Mouse (Mus musculus) liver, postnatal 0 days (tissue): ENCODE measurements around the gene Nav2. TPM values are rescaled to one million over a fixed set of nuclear protein-coding genes. Genes with fewer than 3 reads are reported as not detected.

Experiments used
- ATAC-seq: fragments of 200-750 bp; cut with Nextera tagmentation; 2 replicates; pipeline ENCODE4 v1.8.0; 2017; ENCODE audit warnings: mild to moderate bottlenecking, moderate library complexity
- DNase-seq: peaks from one replicate; pipeline ENCODE4 v3.0.0-alpha.2; 2016
- H3K27ac ChIP-seq: fragments of 300-500 bp; sonication (generic); 2 replicates; pipeline ENCODE4 v1.5.1; 2014; ENCODE audit warnings: antibody characterized with exemption, moderate library complexity, mild to moderate bottlenecking, low read depth
- H3K27me3 ChIP-seq: fragments of 300-500 bp; sonication (generic); 2 replicates; pipeline ENCODE4 v1.6.1; 2014; ENCODE audit warnings: low read length, control low read depth, mixed read lengths; ENCODE audit not compliant: insufficient read depth
- H3K36me3 ChIP-seq: fragments of 300-500 bp; sonication (generic); replicated peaks from 2 replicates; pipeline ENCODE4 v1.6.1; 2014; ENCODE audit warnings: mild to moderate bottlenecking, control low read depth, low read length, moderate library complexity, mixed read lengths; ENCODE audit not compliant: insufficient read depth
- H3K4me1 ChIP-seq: fragments of 300-500 bp; sonication (generic); 2 replicates; pipeline ENCODE4 v1.6.1; 2014; ENCODE audit warnings: antibody characterized with exemption, mild to moderate bottlenecking, control low read depth; ENCODE audit not compliant: insufficient read depth
- H3K4me2 ChIP-seq: fragments of 300-500 bp; sonication (generic); 2 replicates; pipeline ENCODE4 v1.6.1; 2014; ENCODE audit warnings: low read depth, mild to moderate bottlenecking, low read length, moderate library complexity, mixed read lengths
- H3K4me3 ChIP-seq: fragments of 300-500 bp; sonication (generic); 2 replicates; pipeline ENCODE4 v1.5.1; 2014; ENCODE audit warnings: low read depth, low read length
- H3K9ac ChIP-seq: fragments of 300-500 bp; sonication (generic); replicated peaks from 2 replicates; pipeline ENCODE4 v1.6.1; 2014; ENCODE audit warnings: mild to moderate bottlenecking, moderate library complexity
- H3K9me3 ChIP-seq: fragments of 300-500 bp; sonication (generic); 2 replicates; pipeline ENCODE4 v1.6.1; 2016; ENCODE audit warnings: mild to moderate bottlenecking, control low read depth, low read length, mixed read lengths
- CTCF ChIP-seq: sonication (generic); IDR thresholded peaks from 2 replicates; pipeline ENCODE4 v1.5.1; 2016; ENCODE audit warnings: antibody characterized with exemption, low read depth
- EP300 ChIP-seq: IDR thresholded peaks from 2 replicates; pipeline ENCODE4 v1.6.1; 2016; ENCODE audit warnings: antibody characterized with exemption, low read depth, mild to moderate bottlenecking
- WGBS: fragments of 180-500 bp; shearing (Covaris S2); extraction: QIAGEN DNeasy Blood & Tissue Kit; methylation state at CpG from one replicate; pipeline ENCODE4 v1.1.7; 2014; ENCODE audit not compliant: insufficient replicate concordance; 5-methylcytosine and 5-hydroxymethylcytosine counted together
- polyA plus RNA-seq: library from polyadenylated mRNA; unstranded; fragments of >200 nt; fragmentation: Nextera tagmentation; extraction: Ambion mirVana; gene quantifications from 2 replicates; pipeline ENCODE4 v1.2.1, GENCODE M21; 2015

Gene Nav2
- polyA plus RNA-seq, 1 experiment from 2014 or later, result 3.3 TPM

- Histone ChIP-seq H3K4me1 (no peaks in the 10 kb centered on the region), H3K27me3 (peaks cover 46% of the 10 kb centered on the region), H3K36me3 (no peaks in the 10 kb centered on the region), H3K27ac (no peak overlapping the region), H3K9ac (no peak overlapping the region), H3K9me3 (no peaks in the 10 kb centered on the region), H3K4me3 (no peak overlapping the region), H3K4me2 (no peak overlapping the region)
- TF ChIP-seq EP300 (no peak), CTCF (no peak)
- 5% methylated on average over 32 of the region's 32 CpGs for WGBS
- DNase-seq (peak; percentile 35), ATAC-seq (0 out of 2 replicates have a peak, but pooled peaks have one; percentile 29)
Measured at GRCm38 (mm10) chr7:48958528-48959315, 50.2 kb downstream of the Nav2 start.

DNA sequence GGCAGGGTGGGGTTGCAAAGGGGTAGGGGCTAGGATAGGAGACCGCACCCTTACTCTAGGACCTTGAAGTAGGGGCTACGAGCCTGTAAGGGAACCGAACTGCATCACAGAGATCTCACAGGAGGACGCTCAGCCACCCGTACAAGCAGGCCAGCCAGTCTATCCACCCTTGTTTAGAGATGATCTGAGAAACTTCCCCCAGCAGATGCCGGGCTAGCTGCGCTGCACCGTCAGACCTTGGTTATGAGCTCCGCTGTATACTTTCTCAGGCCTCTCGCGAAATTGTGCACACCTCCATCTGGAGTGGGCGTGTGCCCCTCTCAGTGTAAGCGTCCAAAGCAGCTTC, 50.8 kb downstream of the Nav2 start:
- Histone ChIP-seq H3K27ac (no peak overlapping the region), H3K9ac (no peak overlapping the region), H3K4me1 (no peaks in the 10 kb centered on the region), H3K4me3 (no peak overlapping the region), H3K27me3 (peaks cover 46% of the 10 kb centered on the region), H3K4me2 (no peak overlapping the region), H3K36me3 (no peaks in the 10 kb centered on the region), H3K9me3 (no peaks in the 10 kb centered on the region)
- DNase-seq, result no peak
- TF ChIP-seq EP300 (no peak), CTCF (no peak)
- ATAC-seq, result no peak
- WGBS, result 20% methylated on average over 13 of the region's 13 CpGs

GRCm38 (mm10) chr7:48960152-48960551, 51.6 kb downstream of the Nav2 start:
- DNase-seq (no peak), ATAC-seq (no peak)
- Histone ChIP-seq H3K4me3 (no peak overlapping the region), H3K9ac (no peak overlapping the region), H3K9me3 (no peaks in the 10 kb centered on the region), H3K27ac (no peak overlapping the region), H3K4me1 (no peaks in the 10 kb centered on the region), H3K4me2 (no peak overlapping the region), H3K36me3 (no peaks in the 10 kb centered on the region), H3K27me3 (peaks cover 51% of the 10 kb centered on the region)
- no peak for TF ChIP-seq CTCF
- TF ChIP-seq EP300, result no peak
- WGBS, result 21% methylated on average over 10 of the region's 10 CpGs

DNA sequence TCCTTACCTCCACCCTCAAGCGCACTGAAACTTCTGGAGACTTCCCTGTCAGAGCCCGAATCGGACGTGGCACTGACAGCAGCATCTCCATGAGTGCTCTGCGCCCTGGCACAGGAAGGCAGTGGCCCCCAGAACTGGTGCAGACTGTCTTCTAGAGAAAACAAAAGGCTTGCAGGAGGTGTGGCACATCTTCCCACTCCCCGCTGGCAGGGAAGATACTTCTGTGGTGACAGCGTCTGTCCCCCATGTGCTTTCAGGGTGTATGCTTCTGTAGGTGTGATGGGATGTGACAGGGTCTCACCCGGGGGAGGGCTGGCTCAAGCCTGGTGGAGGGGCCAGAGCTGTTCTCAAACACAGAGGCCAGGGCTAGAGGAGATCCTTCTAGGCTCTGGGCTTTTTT, 53.0 kb downstream of the Nav2 start:
- 52% methylated on average over 8 of the region's 8 CpGs for WGBS
- H3K27me3 ChIP-seq, result peaks cover 51% of the 10 kb centered on the region

GRCm38 (mm10) chr7:48961935-48962334, 53.4 kb downstream of the Nav2 start:
- peaks cover 51% of the 10 kb centered on the region for H3K27me3 ChIP-seq
- DNase-seq, result no peak
- H3K4me2 ChIP-seq, result no peak overlapping the region
- H3K36me3 ChIP-seq, result no peaks in the 10 kb centered on the region
- no peak overlapping the region for H3K4me3 ChIP-seq
- H3K9ac ChIP-seq, result no peak overlapping the region
- TF ChIP-seq EP300, result no peak
- no peak for TF ChIP-seq CTCF
- ATAC-seq, result no peak
- 60% methylated on average over 4 of the region's 4 CpGs for WGBS
- H3K27ac ChIP-seq, result no peak overlapping the region
- no peaks in the 10 kb centered on the region for H3K9me3 ChIP-seq
- no peaks in the 10 kb centered on the region for H3K4me1 ChIP-seq

More for the DNA sequence above, 53.0 kb downstream of the Nav2 start:
- Histone ChIP-seq H3K4me2 (no peak overlapping the region), H3K4me3 (no peak overlapping the region), H3K9ac (no peak overlapping the region), H3K9me3 (no peaks in the 10 kb centered on the region), H3K36me3 (no peaks in the 10 kb centered on the region), H3K27ac (no peak overlapping the region), H3K4me1 (no peaks in the 10 kb centered on the region)
- no peak for DNase-seq
- no peak for ATAC-seq
- TF ChIP-seq EP300, result no peak
- TF ChIP-seq CTCF, result no peak

DNA sequence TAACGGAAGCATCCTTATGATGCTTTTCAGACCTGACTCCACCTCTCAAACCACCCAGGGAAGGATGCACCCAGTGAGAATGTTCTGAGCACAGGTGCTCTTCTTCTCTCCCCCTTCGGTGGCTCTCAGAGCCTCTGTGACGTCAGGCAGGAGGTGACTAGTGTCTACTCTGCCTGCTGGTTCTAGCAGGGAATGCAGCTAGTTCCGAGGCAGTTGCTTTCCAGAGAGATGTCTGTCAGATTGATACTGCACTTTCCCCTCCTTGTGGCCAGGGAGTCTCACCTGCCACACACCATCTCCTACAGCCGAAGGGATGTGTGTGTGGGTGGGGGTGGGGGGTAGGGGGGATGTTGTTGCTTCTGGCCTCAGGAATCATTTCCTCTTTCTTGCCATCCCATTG, 54.6 kb downstream of the Nav2 start:
- DNase-seq, result no peak
- Histone ChIP-seq H3K9ac (no peak overlapping the region), H3K4me1 (no peaks in the 10 kb centered on the region), H3K9me3 (no peaks in the 10 kb centered on the region), H3K4me3 (no peak overlapping the region), H3K4me2 (no peak overlapping the region), H3K27ac (no peak overlapping the region), H3K36me3 (no peaks in the 10 kb centered on the region), H3K27me3 (peaks cover 43% of the 10 kb centered on the region)
- no peak for ATAC-seq
- WGBS, result 36% methylated on average over 5 of the region's 5 CpGs
- TF ChIP-seq EP300 (no peak), CTCF (0 out of 2 replicates have a peak, but pooled peaks have one; percentile 18)
